Mouse (Mus musculus) lung, postnatal 0 days (tissue): Measurements from ENCODE around the gene Dnaic2.

ENCODE experiments used
- CTCF ChIP-seq: IDR thresholded peaks from 2 replicates; pipeline ENCODE4 v1.5.1; 2016; ENCODE audit warnings: antibody characterized with exemption, mild to moderate bottlenecking
- EP300 ChIP-seq: IDR thresholded peaks from 2 replicates; pipeline ENCODE4 v1.6.1; 2016; ENCODE audit warnings: antibody characterized with exemption, mild to moderate bottlenecking, control low read depth

DNA sequence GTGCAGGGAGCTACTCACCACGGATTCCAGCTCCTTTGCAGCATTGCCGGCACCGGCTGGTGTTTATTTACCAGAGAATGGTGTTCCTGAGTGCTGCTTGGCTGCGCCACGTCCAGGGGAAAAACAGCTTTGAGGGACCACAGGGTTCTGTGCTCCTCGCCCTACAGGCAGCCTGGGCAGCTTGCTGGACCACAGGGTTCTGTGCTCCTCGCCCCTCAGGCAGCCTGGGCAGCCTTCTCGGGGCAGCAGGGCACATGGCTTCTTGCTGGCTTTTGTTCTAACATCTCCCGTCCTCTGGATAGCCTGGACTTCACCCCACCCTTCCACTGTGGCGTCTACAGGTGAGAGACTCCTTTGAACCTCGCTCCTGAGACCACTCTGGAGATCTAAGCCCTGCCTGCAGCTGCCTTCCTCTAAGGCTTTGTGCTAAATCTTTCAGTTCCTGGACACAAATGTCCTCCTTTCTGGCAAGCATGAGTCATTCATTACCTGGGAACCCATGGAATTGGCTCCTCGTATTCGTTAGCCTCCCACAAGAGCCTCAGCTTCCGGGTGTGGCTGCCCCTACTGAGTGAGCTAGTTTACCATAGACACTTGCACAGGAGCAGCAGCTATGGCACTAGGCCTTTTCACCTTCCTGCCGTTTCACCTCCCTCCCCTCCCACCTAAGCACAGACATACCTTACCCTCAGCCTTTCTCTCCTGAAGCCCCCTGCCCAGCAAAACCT lies 75.5 kb downstream of the Dnaic2 start:
- no peak for TF ChIP-seq CTCF
- TF ChIP-seq EP300 = no peak
